Mouse (Mus musculus) liver, embryonic 14.5 days (tissue): ENCODE data around the gene Spata7.

Experiments
- CTCF ChIP-seq: IDR thresholded peaks from 2 replicates; pipeline ENCODE4 v1.5.1; 2016; ENCODE audit warnings: antibody characterized with exemption, low read depth, control low read depth
- EP300 ChIP-seq: IDR thresholded peaks from 2 replicates; pipeline ENCODE4 v1.6.1; 2016; ENCODE audit warnings: antibody characterized with exemption, low read depth

GRCm38 (mm10) chr12:98669086-98669485 lies 41.1 kb downstream of the Spata7 start:
- TF ChIP-seq CTCF (no peak), EP300 (no peak)
